Mouse (Mus musculus) heart, adult 9 months (tissue): ENCODE results near the gene Fgf7.

Experiments
- DNase-seq, 2 experiments: peaks; one replicate each; pipeline ENCODE4 v3.0.0; 2022; ENCODE audit warnings: low spot score in 2 of 2

Gene Fgf7

DNA sequence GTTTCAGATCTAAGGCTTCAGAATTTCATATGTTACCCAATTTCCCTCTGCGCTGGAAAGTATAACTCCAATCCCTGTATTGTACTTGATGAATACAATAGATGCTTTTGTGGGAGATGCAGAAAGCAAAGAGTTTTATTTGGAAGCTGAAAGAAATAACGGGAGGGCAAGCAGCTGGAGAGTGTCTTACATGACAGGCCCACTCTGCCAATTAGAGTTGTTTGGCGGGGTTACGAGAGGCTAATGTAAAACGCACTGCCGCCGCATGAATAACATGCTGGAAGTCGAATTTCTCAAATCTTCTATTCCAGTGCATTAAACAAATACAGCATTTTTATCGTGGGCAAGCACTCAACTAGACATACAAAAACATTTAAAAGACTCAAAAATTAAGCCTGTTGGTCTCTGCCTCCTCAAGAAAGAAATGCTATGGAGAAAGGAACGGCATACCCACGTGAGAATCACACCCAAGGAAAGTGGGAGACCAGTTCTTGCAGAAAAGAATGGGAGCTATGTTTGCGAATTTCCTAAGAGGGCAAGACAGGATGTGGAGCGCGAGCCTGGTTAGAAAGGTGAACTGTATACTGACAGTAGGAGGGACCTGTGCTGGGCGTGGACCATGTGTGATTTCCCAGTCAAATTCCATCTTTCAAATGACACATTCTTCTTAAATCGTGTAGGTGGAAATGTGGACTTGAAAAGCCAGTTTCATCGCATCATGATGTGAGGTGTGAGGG is 26.7 kb downstream of the Fgf7 start:
- peak in 1 of 2 experiments; percentile 50 for DNase-seq

DNA sequence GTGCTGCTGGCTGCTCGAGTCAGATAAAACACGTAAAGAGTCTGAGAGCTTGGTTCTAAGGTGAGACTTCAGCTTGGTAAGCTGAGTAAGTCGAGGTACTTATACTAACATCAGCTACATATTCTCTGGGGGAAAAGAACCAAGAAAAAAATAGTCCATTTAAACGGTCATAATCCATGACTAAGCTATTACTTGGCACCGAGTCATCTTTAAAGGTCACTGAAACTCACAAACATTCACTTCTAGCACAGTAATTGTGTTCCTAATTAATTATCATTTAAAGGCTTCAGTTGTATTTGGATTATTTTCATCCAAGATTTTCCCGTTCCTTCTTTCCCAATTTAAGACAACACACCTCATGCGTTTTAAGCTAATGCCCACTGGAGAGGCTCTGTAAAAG is 28.4 kb downstream of the Fgf7 start:
- no peak for DNase-seq

DNA sequence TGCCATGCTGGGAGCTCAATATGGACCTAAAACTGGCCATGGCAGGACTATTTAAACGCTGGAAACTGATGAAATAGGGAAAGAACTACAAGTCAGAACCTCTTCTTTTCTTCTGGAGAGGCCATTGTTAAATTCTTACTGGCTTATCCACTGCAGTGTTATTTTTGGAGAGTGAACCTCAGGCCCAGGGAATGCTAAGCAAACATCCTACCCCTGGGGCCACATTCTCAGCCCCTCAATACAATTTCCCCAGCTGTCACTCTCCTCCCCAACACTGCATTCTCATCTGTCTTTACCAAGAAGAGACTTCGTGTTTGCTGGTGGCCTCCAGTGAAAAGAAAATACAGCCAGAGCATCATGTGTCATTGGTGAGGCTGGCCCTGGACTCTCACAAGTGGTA is 30.4 kb downstream of the Fgf7 start:
- DNase-seq: peak in 1 of 2 experiments; percentile 25

DNA sequence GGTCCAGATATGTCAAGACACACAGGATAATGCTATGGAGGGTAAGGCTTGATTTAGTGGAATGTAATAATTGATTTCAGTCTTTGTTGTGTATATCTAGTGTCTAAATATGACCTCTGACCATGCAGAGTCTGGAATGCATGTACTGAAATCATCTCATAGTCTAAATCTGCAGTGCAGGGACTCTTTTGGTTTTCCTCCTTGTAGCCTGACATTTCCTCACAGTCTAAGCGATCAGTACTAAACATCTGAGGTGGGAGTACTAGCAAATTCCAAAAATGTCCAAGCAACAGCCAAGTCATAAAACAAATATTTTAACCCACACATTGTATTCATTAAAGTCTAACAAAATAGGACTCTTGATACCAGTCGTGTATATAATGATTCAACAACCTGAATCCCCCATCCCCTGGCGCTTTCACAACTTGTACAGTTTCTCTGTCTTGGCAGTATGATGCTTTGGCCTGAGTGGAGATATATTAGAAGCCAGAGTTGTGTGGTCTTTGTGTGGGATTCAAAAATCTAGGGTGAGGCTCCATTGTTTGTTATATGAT is 30.9 kb downstream of the Fgf7 start:
- no peak for DNase-seq

DNA sequence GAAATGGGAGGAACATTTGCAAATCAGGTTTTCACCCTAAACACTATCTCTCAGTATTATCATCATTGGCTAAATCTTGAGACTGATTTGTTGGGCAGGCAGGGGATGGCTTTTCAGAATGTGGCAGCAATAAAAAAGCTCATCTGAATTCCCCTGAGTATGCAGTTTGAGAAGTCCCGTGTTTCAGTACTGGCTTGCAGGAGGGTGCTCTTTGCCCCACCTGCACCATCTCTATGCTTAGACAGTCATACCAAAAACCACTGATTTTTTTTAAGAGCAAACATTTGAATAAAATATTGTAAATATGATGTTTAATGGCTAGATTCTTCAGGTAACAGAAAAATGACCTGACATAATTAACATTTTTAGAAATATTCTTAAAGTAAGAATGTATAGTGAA is 35.3 kb downstream of the Fgf7 start:
- DNase-seq: no peak

DNA sequence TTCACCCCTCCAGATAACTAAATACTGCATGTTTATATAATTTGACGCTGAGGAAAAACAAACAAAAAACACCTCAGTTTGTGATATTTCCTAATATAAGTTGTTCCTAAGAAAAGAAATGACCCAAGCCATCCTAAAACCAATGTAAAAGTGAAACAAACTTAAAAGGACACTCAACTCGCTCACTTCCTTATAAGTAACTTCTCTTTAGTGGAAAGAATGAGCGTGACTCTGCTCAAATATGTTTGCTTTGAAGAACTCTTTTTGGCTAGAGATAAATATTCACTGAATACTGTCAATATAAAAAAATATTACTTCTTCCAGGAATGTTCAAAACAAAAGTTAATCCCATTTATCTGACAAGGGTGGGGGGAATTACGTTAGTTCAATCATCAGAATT is 39.3 kb downstream of the Fgf7 start:
- no peak for DNase-seq

DNA sequence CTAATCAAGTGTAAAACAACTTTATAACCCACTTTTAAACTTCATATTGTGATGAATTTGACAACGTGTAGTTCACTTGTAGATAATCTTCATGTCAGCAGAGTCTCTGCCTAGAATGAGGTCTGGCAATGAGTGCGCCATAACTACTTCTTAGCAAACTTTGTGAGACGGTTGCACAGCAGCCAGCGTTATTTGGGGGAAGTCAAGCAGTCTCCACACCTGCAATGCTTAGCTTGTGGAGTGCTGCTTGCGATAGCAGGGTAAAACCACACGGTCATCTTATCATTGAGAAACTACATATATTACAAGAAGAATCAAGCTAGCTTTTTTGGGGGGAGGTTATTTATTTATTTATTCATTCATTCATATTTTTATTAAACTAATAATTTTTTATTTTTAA is 42.0 kb downstream of the Fgf7 start:
- no peak for DNase-seq

DNA sequence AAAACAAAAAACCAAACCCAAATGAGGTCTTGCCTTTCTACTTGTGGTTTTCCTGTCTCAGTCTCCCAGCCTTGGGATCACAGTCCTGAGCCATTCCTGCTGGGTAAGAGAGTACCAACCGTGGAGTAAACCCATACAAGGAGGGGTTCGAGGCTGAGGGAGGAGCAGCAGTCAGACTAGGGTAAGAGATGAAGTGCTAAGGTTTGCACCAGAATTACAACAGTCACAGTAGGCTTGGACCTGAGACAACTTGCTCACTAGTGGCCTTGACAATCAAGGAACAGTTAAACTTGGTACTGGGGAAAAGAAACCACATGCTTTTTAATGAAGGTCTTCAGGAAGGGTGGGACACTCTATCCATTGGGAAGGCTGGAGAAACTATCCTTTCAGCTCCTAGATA is 44.6 kb downstream of the Fgf7 start:
- no peak for DNase-seq

DNA sequence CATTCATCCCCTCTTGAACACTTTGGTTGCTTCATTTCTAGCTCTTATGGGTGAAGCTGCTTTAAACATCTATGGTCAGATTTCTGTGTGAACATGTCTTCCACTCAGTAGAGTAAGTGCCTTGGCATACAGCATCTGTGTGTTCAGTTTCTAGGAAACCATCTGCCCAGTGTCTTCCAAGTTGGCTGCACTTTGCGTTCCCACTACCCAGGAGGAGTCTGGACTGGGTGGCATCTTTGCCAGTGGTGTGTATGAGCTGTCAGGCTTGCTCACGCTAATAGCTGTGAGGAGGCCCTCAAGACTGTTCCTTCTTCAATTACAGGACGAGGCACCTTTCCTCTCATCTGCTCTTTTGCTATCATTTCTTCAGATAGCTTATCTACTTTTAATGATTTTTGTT is 49.9 kb downstream of the Fgf7 start:
- DNase-seq: peak; percentile 15 to 43

DNA sequence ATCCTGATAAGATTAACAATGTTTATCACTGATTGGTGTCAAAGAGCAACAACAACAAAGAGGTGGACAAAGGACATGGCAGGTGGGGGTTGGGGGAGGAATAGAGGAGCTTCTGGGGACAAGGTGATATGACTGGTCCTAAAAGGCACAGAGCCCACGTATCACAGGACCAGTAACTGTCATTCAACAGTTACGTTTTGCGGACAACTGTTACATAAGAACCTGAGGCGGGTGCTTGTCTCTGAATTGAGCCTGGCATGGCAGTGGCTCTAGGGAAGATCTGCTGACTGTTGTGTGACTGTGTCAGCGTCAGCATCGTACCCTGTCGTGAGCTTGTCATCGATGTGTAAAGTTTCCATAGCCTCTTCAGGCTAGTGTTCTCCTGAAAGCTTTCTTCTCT is 51.7 kb downstream of the Fgf7 start:
- peak; percentile 40 to 59 for DNase-seq

DNA sequence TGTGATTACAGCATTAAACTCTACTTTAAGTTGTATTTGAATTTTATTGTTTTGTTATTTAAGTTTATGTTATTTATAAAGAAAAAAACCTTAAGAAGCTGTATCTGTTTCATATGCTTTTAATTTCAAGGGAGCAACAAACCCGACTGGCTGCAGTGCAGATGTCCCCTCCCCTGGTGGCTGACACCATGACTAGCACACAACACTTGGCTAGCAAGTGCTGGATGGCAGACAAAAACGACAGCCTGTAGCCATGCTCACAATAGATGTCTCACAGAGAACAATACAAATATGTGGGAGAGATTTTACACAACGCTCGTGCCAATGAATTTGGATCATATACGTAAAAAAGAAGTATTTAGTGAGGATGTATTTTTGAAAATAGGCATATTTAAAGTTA is 56.0 kb downstream of the Fgf7 start:
- no peak for DNase-seq

DNA sequence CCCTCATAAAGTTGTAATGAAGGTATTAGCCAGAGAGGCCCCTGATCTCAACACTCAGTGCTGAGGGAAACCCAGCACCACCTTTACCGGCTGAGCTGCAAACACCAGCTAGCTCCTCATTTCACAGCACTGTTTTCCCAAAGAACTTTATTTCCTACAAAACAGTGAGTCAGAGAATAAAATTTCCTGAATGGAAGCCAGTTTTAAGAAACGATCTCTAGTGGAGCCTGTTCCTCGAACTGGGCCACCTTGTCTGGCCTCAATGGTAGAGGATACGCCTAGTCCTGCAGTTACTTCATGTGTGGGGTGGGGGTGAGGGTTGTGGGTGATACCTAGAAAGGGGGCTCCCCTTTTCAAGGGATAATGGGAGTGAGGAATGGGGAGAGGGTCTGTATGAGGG is 60.2 kb downstream of the Fgf7 start:
- DNase-seq: no peak
